Mouse (Mus musculus) C2C12 (cell line): ENCODE measurements around the gene Cxcl16.
"Not testable (repeated sequence)": the region's sequence is repeated elsewhere in the genome, so short reads cannot be mapped to it uniquely, and the experiment has no call there.

Experiments used
- CEBPB ChIP-seq: IDR thresholded peaks from one replicate; pipeline ENCODE4 v1.6.1; 2011; ENCODE audit warnings: low read depth, mild to moderate bottlenecking, control low read depth, moderate library complexity
- CTCF ChIP-seq: IDR thresholded peaks from one replicate; pipeline ENCODE4 v1.5.1; 2011; ENCODE audit not compliant: control insufficient read depth, insufficient read depth, insufficient read length

DNA sequence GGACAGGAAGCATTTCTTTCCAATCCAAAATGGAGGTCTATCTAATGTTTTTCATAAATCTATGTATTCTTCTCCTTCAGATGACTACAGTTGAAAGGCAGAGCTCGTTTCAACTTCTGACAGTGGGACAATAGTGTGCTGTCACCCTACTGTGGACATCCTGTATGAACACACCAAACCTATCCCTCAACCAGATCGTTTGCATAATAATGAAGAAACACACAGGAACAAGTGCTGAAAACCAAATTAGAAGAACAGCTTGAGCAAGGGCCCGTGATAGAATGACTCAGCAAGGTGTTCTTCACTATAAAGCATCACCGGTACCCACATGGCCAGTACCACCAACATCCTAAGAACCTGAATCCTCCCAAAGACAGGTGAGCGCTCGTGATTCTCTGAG lies 33.2 kb downstream of the Cxcl16 start:
- not testable (repeated sequence) for TF ChIP-seq CEBPB, CTCF
